Mouse (Mus musculus) spleen, postnatal 36 days (tissue): ENCODE measurements around the gene Olfr105-ps.

Experiments used
- DNase-seq, 2 experiments: peaks; one replicate each; pipeline ENCODE4 v3.0.0; 2022; ENCODE audit warnings: low spot score in 2 of 2, mixed read lengths in 1 of 2

The Olfr105-ps gene

GRCm38 (mm10) chr17:37378733-37379132 lies at the start of gene Olfr105-ps:
Gene Olfr105-ps, plus strand, starts transcription at chr17:37379033.
- no peak for DNase-seq

- no peak for DNase-seq
Measured at GRCm38 (mm10) chr17:37339598-37339997, 39.2 kb upstream of the Olfr105-ps start, which contains the start of gene Olfr103. Gene Olfr103, minus strand, starts transcription at chr17:37339698.

- no peak for DNase-seq
Measured at GRCm38 (mm10) chr17:37359282-37359681, 19.6 kb upstream of the Olfr105-ps start, which contains the start of gene Olfr104-ps. Gene Olfr104-ps, plus strand, starts transcription at chr17:37359582.

- no peak for DNase-seq
Measured at GRCm38 (mm10) chr17:37390093-37390492, 11.3 kb downstream of the Olfr105-ps start, which contains the start of gene Olfr106-ps. Gene Olfr106-ps, plus strand, starts transcription at chr17:37390393.

GRCm38 (mm10) chr17:37398926-37399325 lies 20.1 kb downstream of the Olfr105-ps start, which contains the start of gene Olfr107:
Gene Olfr107, plus strand, starts transcription at chr17:37399226.
- no peak for DNase-seq

- DNase-seq: no peak
Measured at GRCm38 (mm10) chr17:37413380-37413779, 34.5 kb downstream of the Olfr105-ps start.
